Mouse (Mus musculus): ENCODE measurements around the gene Prcp. TPM values are rescaled to one million over a fixed set of nuclear protein-coding genes. Genes with fewer than 3 reads are reported as not detected.
A peak's percentile ranks its signal among the peaks of the same experiment; 100 is the strongest.

The Prcp gene
- 15.7 and 20.8 TPM in 2 replicates for total RNA-seq (2014; rRNA removed)
- 11.6 and 12.5 TPM in 2 replicates for polyA plus RNA-seq (2015; fragmentation: Nextera tagmentation; extraction: Ambion mirVana)

DNA sequence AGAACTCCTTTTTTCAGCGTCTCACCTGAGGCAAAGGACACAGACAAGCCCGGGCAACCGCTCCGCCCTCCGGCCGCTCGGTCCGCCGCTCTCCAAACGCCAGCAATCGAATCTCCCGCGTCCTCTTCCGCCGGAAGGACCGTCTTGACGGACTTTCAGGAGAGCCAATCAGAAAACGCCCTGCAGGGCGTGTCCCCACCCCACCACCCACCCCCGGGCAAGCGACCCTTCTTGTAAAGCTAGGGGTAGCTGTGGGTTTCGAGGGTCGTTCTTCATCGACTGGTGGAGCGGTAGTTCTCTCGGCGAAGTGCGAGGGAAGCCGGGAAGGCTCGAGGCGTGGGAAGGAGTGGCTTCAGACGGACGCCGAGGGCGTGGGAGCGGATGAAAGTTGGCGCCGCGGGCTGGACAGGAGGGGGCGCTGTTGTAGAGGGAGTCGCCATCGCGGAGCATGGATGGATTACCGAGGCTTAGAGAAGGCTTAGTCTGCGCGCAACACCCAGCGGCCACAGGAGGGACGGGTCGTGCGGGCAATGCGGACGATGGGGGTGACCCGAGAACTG, at the start of gene Prcp, which contains the start of gene Ddias:
Prcp (plus strand) TSS at position 355 of the 560 bp plus-strand sequence.
Ddias (minus strand) TSS at position 132 of the 560 bp plus-strand sequence.
- Histone ChIP-seq H3K9ac (peak within 1 kb of the TSS; percentile 77), H3K27ac (ENCODE audit: low read depth, low read length) (peak within 1 kb of the TSS; percentile 98), H3K36me3 (ENCODE audit: insufficient read depth) (no peaks in the 10 kb centered on the region), H3K4me3 (ENCODE audit: low read depth, low read length) (peak within 1 kb of the TSS; percentile 58), H3K9me3 (ENCODE audit: low read length) (no peaks in the 10 kb centered on the region), H3K27me3 (ENCODE audit: insufficient read depth, low read length) (no peaks in the 10 kb centered on the region), H3K4me1 (ENCODE audit: insufficient read depth) (peaks cover 9% of the 10 kb centered on the region), H3K4me2 (ENCODE audit: low read depth) (peak within 1 kb of the TSS; percentile 64)
- peak; percentile 99 for TF ChIP-seq CTCF (IDR thresholded peaks at IDR 0.05; ENCODE audit: low read depth)
- DNase-seq, result peak; percentile 97
- peak; percentile 88 for ATAC-seq
- 2% methylated on average over 53 of the region's 53 CpGs for WGBS

DNA sequence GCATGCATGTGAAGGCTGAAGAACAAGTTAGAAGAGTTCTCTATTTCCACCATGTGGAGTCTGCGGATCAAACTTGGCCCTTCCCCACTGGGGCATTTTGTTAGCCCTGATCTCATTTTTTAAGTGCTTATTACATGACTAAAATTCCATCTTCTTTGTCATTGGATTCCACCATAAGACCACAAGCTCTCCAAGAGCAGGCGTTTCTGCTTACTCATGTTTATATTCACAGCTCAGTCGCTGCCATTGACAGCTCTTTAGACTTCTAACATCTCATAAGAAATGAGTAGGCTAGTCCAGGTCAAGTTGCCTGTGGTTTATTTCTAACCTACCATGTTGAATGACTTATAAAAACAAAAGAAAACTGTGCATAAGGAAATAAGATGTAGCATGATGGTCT, 48.0 kb upstream of the Prcp start:
- no peak for DNase-seq
- Histone ChIP-seq H3K27ac (ENCODE audit: low read depth, low read length) (no peak overlapping the region), H3K4me2 (ENCODE audit: low read depth) (no peak overlapping the region), H3K36me3 (ENCODE audit: insufficient read depth) (peaks cover 7% of the 10 kb centered on the region), H3K4me3 (ENCODE audit: low read depth, low read length) (no peak overlapping the region), H3K9ac (no peak overlapping the region), H3K9me3 (ENCODE audit: low read length) (no peaks in the 10 kb centered on the region), H3K27me3 (ENCODE audit: insufficient read depth, low read length) (no peaks in the 10 kb centered on the region), H3K4me1 (ENCODE audit: insufficient read depth) (no peaks in the 10 kb centered on the region)
- WGBS, result 91% methylated on average over 3 of the region's 3 CpGs
- no peak for TF ChIP-seq CTCF (IDR thresholded peaks at IDR 0.05; ENCODE audit: low read depth)
- no peak for ATAC-seq

GRCm38 (mm10) chr7:92827981-92828380, 46.3 kb upstream of the Prcp start:
- H3K27ac ChIP-seq (ENCODE audit: low read depth, low read length), result no peak overlapping the region
- peak; percentile 52 for TF ChIP-seq CTCF (IDR thresholded peaks at IDR 0.05; ENCODE audit: low read depth)
- H3K4me3 ChIP-seq (ENCODE audit: low read depth, low read length), result no peak overlapping the region
- no peaks in the 10 kb centered on the region for H3K9me3 ChIP-seq (ENCODE audit: low read length)
- no peak overlapping the region for H3K9ac ChIP-seq
- H3K27me3 ChIP-seq (ENCODE audit: insufficient read depth, low read length), result no peaks in the 10 kb centered on the region
- H3K36me3 ChIP-seq (ENCODE audit: insufficient read depth), result peaks cover 11% of the 10 kb centered on the region
- WGBS, result 41% methylated on average over 3 of the region's 3 CpGs
- ATAC-seq (no peak), DNase-seq (peak; percentile 14)
- no peak overlapping the region for H3K4me2 ChIP-seq (ENCODE audit: low read depth)
- H3K4me1 ChIP-seq (ENCODE audit: insufficient read depth), result no peaks in the 10 kb centered on the region

DNA sequence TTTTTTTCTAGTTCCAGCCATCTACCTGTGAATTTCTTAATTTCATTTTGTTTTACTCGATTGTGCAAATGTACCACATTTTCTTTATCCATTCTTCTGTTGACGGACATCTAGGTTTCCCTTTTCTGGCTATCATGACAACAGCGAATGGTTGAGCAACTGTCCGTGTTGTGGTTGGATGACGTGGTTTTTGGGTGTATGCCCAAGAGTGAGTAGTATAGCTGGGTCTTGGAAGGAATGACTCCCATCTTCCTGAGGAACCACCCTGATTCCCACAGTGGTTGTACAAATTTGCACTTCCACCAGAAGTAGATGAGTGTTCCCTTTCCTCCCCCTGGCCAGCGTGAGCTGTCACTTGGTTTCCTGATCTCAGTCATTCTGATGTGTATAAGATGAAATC, 41.9 kb upstream of the Prcp start:
- Histone ChIP-seq H3K9me3 (ENCODE audit: low read length) (no peaks in the 10 kb centered on the region), H3K4me2 (ENCODE audit: low read depth) (no peak overlapping the region), H3K4me3 (ENCODE audit: low read depth, low read length) (no peak overlapping the region), H3K4me1 (ENCODE audit: insufficient read depth) (no peaks in the 10 kb centered on the region), H3K9ac (no peak overlapping the region), H3K36me3 (ENCODE audit: insufficient read depth) (peaks cover 13% of the 10 kb centered on the region), H3K27me3 (ENCODE audit: insufficient read depth, low read length) (no peaks in the 10 kb centered on the region), H3K27ac (ENCODE audit: low read depth, low read length) (no peak overlapping the region)
- DNase-seq (no peak), ATAC-seq (no peak)
- WGBS, result 92% methylated on average over 6 of the region's 6 CpGs
- TF ChIP-seq CTCF (IDR thresholded peaks at IDR 0.05; ENCODE audit: low read depth), result no peak

DNA sequence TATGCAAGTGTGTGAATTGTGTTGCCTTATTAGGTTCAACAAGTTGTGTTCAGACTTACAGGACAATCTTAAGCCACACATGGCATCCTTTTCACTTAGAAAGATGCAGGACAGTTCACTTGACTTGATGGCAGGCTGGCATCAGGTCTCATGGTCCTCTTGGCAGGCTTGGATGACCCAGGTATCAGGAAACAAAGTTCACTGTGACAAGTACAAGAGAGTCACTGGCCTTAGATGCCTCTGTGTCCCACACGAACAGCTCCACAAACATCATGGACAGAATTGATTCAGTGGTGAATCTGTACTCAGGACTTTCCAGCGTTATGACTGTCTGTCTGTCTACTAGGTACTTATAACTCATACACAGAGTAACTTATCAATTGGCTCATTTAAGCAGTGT, 39.9 kb upstream of the Prcp start:
- WGBS, result 89% methylated on average over 2 of the region's 2 CpGs
- DNase-seq (no peak), ATAC-seq (no peak)
- H3K9me3 ChIP-seq (ENCODE audit: low read length), result no peaks in the 10 kb centered on the region
- no peak overlapping the region for H3K4me3 ChIP-seq (ENCODE audit: low read depth, low read length)
- H3K4me1 ChIP-seq (ENCODE audit: insufficient read depth), result no peaks in the 10 kb centered on the region
- no peaks in the 10 kb centered on the region for H3K27me3 ChIP-seq (ENCODE audit: insufficient read depth, low read length)
- H3K36me3 ChIP-seq (ENCODE audit: insufficient read depth), result peaks cover 13% of the 10 kb centered on the region
- H3K4me2 ChIP-seq (ENCODE audit: low read depth), result no peak overlapping the region
- no peak for TF ChIP-seq CTCF (IDR thresholded peaks at IDR 0.05; ENCODE audit: low read depth)
- H3K9ac ChIP-seq, result no peak overlapping the region
- no peak overlapping the region for H3K27ac ChIP-seq (ENCODE audit: low read depth, low read length)

- no peak for DNase-seq
- H3K4me1 ChIP-seq (ENCODE audit: insufficient read depth), result no peaks in the 10 kb centered on the region
- H3K27ac ChIP-seq (ENCODE audit: low read depth, low read length), result no peak overlapping the region
- H3K9ac ChIP-seq, result no peak overlapping the region
- H3K27me3 ChIP-seq (ENCODE audit: insufficient read depth, low read length), result no peaks in the 10 kb centered on the region
- ATAC-seq, result no peak
- 84% methylated on average over 3 of the region's 3 CpGs for WGBS
- no peak for TF ChIP-seq CTCF (IDR thresholded peaks at IDR 0.05; ENCODE audit: low read depth)
- no peaks in the 10 kb centered on the region for H3K9me3 ChIP-seq (ENCODE audit: low read length)
- peaks cover 13% of the 10 kb centered on the region for H3K36me3 ChIP-seq (ENCODE audit: insufficient read depth)
- H3K4me2 ChIP-seq (ENCODE audit: low read depth), result no peak overlapping the region
- H3K4me3 ChIP-seq (ENCODE audit: low read depth, low read length), result no peak overlapping the region
Measured at GRCm38 (mm10) chr7:92836447-92836846, 37.8 kb upstream of the Prcp start.

DNA sequence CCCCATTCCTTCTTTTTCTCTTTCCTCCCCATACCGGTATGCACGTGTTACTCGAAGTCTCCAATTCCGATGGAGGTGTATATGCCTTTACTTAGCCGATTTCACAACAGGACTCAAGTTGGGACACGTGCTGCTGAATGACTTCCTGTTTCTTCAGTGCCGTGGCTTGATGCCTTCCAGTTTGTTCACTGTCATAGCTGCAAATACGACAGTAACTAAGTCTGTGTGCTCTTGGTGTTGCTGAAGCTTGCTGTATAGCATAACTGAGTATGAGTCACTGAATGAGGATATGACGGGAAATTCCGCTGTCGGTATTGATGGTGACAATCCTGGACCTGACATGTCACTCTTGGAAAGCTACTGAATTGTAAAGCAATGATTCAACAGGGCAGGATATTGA, 37.0 kb upstream of the Prcp start:
- no peak for DNase-seq
- no peaks in the 10 kb centered on the region for H3K4me1 ChIP-seq (ENCODE audit: insufficient read depth)
- no peak overlapping the region for H3K27ac ChIP-seq (ENCODE audit: low read depth, low read length)
- H3K4me3 ChIP-seq (ENCODE audit: low read depth, low read length), result no peak overlapping the region
- no peak for TF ChIP-seq CTCF (IDR thresholded peaks at IDR 0.05; ENCODE audit: low read depth)
- H3K27me3 ChIP-seq (ENCODE audit: insufficient read depth, low read length), result no peaks in the 10 kb centered on the region
- no peak for ATAC-seq
- 89% methylated on average over 11 of the region's 11 CpGs for WGBS
- H3K9ac ChIP-seq, result no peak overlapping the region
- H3K36me3 ChIP-seq (ENCODE audit: insufficient read depth), result peaks cover 13% of the 10 kb centered on the region
- H3K9me3 ChIP-seq (ENCODE audit: low read length), result no peaks in the 10 kb centered on the region
- H3K4me2 ChIP-seq (ENCODE audit: low read depth), result no peak overlapping the region
